Mouse (Mus musculus): ENCODE measurements around the gene 0610010K14Rik.

0610010K14Rik gene

DNA sequence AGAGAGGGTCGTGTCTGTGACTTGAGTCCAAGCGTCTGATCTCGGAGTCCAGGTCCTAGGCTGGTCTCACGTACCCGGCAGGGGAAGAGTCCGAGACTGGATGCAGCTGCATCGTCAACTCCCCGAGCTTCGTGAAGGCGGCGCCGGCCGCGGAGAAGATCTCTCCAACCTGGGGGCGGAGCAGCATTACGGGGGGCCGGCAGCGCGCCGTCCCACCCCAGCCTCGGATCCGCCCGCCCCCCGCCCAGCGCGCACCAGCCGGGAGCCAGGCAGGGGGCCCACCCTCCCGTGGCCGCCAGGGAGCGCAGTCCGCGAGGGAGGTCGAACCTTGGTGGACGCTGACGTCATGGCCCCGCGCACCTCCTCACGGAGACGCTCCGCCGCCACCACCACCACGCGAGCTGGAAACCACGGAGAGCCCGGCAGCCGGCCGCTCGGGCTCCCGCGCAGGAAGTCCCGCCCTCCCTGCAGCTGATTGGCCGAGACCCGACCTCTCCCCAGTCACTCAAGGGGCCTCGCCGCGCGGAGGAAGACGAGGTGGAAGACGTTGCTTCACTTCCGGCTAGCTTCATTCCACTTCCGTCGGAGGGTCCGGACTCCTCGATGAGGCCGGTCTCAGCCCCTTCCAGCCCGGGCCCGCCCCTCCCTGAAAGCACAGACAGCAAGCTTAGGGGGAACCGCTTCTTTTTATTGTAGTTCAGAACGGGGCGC lies at the start of gene 0610010K14Rik:
TSS of gene 0610010K14Rik (minus strand) at position 458 of the 711 bp plus-strand sequence.
- DNase-seq, result peak; percentile 99

DNA sequence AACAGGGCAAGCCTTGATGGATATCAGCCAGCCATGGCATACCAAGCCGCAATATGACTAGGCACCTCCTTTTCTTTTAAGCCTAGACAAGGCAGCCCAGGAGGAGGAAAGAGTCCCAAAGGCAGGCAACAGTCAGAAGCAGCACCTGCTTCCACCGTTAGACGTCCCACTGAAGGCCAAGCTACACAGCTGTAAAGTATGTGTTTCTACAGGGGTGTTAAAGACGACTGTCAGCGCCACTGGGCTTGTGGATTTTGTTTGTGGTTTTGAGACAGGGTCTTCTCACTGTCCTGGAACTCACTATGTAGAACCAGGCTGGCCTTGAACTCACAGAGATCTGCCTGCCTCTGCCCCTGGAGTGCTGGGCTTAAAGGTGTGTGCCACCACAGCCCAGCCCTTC lies 48.0 kb upstream of the 0610010K14Rik start:
- no peak for DNase-seq

DNA sequence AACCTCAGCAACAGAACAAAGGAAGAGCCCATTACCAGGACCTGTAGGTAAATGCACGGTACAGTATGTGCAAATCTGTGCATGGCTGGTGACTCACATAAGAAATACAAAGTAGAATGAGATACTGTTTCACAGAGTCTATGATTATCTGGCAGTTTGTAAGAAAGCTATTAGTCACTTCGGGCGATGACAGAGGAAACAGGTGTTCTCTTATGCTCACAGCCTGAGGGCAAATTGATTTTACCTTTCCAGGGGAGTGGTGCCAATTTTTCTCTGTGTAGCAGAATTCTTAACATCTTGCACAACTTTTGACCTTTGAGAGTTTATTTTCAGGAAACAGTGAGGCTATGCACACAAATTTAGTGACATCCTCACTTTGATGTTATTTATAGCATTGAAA lies 47.0 kb upstream of the 0610010K14Rik start:
- no peak for DNase-seq

DNA sequence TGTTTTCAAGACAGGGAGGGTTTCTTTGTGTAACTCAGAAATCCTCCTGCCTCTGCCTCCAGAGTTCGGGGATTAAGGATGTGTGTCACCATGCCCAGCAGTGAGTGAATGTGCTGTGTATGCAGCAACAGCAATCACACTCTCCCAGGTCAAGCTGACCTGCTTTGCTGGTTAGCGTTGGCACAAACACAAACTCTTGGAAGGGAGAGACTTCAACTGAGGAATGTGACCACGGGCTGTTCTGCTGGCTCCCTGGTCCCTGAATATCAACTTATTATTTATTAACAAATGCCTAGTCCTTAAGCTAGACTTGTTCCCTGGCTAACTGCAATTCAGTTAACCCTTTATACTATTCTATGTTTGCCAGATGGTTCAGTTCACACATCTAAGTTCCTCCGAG lies 46.0 kb upstream of the 0610010K14Rik start:
- DNase-seq, result no peak

DNA sequence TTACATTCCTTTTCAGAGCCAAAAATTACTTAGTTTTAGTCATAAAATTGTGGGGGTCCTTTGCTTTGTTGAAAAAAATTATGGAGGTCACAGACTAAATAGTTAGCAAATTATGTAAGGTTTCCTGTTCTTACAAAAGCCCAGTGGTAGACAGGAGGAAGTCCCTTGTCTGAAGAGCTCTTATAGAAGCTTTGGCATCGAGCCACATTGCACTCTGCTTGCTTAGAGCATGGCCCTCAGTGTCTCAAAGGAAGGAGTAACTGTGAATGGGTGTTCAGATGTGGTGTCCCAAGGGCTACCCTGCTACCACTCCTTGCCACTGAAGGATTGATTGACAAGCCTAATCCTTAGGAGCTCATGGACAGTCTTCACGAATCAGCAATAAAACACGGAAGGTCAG lies 42.7 kb upstream of the 0610010K14Rik start:
- DNase-seq, result peak; percentile 41 to 64

DNA sequence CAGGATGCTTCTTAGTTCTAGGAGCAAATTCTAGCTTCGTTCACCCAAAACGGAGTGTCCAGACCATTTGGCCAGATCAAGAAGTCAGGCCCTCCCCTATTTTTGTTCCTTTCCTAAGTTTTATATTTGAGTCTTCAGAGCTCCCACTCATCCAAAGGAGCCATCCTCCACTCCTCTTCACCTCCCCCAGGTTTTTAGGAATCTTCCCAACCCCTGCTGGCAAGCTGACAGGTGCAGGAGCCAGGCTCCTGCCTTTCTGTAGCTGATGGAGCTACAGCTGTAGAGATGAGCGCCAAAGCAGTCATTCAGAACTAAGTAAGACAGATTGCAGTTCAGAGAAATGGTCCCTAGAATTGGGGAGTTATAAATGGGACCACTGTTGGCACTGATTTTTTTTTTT lies 41.2 kb upstream of the 0610010K14Rik start:
- no peak for DNase-seq

DNA sequence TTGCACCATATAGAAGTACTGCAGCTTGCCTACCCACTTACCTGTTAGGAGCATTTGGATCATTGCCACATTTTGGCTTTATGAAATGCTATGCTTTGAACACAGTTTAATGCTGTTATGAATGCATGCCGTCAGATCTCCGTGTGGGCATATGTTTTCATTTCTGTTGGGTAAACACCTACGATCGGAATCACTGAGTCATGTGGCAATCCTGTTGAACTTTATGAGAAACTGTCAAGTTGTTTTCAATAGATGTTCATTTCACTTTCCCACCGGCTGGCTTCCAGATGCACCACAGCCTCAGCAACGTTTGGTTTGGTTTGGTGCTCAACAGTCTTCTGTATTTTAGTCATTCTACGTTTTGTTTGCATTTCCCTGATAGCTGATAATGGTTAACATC lies 33.9 kb upstream of the 0610010K14Rik start:
- no peak for DNase-seq

DNA sequence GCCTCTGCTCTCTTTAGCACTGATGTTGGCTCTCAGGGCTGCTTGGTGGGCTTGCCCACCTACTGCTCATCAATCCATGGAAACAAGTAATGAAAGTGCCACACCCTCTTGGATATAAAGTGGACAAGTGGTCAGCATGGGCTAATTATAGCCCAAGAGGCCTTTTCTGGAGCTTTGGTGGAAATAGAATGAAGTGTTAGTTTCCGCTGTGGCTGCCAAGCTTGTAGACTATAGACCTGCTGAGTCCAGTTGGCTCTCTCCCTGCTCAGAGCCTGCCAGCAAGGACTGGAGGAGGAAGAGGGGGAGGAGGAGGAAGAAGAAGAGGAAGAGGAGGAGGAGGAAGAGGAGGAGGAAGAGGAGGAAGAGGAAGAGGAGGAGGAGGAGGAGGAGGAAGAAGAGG lies 28.7 kb upstream of the 0610010K14Rik start:
- peak; percentile 58 to 74 for DNase-seq

DNA sequence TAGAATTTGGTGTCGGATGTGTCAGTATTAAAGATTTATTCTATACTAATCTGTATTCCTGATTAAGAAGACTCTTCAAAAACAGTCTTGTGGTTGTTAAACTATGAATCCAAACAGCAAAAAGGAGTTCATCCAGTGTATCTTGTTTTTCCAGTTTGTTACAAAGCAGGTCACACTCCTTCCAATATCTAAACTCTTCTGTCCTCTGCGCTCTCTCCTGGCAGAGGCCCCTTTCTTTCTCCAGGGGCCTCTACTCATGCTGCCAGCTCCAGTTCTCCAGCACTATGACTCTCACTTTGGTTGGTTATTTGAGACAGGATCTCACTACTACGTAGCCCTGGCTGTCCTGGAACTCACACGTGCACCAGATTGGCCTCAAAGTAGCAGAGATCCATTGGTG lies 28.1 kb upstream of the 0610010K14Rik start:
- DNase-seq, result no peak

DNA sequence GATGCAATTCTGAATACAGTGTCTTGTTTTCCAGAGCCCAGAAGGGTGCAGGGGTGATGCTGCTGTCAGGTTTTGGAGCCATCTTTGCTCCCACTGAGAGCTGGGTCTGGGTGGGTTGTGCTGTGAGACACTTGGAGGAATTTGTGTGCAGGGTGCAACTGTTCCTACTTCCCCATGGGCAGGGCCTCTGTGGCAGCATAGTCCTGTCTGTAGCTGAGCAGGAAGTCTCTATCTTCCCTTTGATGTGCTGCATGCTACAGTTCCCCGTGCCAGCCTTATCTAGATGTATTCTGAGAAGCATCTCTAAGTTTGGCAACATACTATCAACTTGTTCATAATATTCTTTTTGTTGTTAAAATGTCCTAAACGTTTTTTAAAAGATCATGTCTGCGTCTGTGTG lies 27.5 kb upstream of the 0610010K14Rik start:
- no peak for DNase-seq

DNA sequence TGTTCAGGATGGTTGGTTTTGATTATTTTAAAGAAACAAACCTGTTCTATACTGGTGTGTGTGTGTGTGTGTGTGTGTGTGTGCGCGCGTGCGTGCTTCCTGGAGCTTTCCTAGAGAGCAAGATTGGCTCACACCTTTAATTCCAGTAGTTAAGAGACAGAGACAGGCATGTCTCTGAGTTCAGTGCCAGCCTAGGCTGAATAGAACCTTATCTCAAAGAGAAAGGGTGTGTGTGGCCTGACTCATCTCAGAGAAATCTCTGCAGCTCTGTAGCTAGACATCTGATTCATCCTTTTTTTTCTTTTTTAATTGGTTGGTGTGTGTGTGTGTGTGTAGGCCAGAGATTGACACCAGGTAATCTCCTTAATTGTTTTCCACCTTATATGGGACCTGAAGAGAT lies 21.3 kb upstream of the 0610010K14Rik start:
- no peak for DNase-seq

DNA sequence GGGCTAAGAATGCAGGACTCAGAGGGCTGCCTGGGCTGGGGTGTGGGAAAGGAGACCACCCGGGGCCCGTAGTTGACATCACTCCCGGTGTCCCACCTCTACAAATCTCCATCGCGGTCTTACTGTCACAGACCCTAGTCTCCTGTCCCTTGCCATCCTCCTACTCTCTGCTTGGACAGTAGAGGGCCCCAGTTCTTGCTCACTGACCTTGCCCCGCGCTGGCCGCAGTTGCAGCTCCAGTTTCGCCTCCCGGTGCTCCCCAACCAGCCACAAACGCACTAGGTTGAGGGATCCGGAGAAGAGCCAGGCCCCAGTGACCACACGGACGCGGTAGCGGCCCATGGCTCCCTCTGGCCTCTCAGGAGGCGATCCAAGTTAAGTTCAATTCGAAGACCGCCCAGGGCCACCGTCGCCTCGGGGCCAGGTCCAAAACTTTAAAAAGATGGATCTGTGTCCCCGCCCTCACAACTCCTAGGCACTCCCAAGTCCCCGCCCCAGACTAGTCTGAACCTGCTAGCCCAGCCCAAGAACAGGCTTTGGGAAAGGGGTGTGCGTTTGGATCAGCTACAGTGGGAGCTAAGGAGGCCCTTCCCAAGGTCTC lies 17.3 kb upstream of the 0610010K14Rik start, which contains the start of gene Alox12:
TSS of gene Alox12 (minus strand) at position 423 of the 601 bp plus-strand sequence.
- peak; percentile 65 to 67 for DNase-seq

DNA sequence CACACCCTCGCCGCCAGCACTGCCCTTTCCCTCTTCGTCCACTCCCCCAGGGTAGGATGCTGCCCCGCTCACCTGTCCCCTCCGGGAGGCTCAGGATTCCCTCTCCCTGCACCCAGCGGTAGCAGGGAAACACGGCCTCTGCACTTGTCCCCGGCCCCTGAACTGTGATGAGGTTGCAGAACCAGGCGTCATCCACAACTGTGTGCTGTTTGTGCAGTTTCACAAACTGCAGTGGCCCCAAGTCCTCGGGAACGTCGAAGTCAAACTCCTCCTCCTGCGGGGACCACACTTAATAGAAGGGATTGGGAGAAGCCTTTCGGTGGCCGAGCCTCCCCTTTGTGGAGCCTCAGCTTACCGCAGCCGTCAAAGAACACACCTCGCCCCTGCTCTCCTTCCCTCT lies 16.6 kb upstream of the 0610010K14Rik start:
- no peak for DNase-seq

DNA sequence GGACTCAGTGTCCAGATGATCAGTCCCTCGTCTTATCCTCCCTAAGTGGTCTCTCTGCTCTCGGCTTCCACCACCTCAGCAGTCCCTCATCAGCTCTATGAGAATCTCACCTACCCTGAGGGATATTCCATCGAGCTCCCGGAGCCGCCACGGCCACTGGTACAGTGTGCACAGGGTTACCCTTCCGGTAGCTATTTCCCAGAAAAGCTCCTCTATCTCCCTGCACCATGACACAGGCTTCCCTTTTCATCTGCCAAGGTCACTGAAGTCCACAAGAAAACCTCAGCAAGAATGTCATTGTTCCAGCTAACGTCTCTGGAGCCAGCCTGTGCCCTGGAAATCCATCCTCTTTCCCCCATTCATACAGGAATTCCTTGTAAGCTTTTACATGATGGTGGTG lies 14.1 kb upstream of the 0610010K14Rik start:
- no peak for DNase-seq

DNA sequence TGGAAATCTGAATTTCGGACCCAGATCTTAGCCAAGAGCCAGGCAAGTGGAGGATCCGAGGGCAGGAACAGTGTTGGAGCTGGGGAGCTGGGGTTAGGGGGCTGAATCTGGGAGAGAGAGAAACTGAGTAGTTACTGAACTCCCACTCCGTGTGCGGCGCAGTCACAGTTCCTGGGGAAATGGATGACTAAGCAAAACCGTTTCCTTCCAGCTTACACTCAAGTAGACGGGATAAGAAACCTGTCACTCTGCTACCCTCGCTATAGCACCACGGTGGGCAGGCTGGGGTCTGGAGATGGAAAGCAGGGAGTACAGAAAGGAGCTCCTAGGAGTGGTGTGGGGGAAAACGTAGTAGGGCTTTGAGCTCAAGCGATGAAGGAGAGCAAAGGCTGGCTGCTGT lies 12.4 kb upstream of the 0610010K14Rik start:
- DNase-seq, result no peak

DNA sequence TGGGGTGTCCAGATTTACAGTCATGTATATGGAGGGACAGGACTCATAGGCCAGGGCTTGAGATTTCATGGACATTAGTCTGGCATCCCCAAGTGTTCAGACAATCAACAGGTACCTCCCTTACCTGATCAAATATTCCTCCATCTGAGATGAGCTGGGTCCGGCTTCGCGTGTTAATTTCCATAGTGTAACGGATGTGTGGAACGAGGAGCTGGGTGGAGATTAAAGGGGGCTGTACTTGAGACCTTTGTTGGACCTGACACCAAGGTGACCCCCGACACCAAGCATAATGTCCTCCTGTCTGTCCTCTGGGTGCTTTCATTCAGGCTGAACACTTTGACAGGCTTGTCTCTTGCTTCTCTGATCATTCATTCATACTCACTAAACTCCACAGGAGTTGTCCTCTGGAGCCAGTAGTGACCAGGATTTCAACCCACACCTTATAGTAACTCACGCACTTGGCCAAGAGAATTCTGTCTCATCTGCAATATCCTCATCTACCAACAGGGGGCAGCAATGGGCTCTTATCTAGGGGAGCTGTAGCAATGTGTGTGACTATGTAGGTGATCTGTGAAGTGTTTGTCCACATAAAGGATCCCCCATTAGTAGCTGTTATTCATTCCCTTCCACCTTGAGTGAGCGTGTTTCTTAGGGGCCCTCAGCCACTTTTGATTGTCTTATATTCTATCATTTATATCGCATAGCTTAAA lies 9.6 kb upstream of the 0610010K14Rik start:
- DNase-seq, result peak in 1 of 2 experiments; percentile 82

DNA sequence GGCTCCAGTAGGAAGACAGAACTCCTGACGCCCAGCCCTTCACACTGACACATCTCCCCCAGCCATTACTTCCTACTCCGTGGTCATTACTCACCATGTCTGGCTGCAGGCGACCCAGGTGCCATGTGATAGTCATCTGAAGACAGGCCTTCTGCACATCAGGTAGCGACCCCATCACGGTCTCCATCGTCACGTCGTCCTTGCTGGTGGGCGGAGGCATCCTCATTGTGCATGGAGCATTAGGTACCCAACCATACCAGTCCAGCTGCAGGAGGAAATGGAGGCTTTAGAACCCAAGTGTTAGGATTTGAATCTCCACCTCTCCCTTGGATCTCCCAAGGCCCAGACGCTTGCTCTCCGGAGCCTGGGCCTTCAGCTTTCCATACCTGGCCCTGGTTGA lies 4.9 kb upstream of the 0610010K14Rik start:
- no peak for DNase-seq

DNA sequence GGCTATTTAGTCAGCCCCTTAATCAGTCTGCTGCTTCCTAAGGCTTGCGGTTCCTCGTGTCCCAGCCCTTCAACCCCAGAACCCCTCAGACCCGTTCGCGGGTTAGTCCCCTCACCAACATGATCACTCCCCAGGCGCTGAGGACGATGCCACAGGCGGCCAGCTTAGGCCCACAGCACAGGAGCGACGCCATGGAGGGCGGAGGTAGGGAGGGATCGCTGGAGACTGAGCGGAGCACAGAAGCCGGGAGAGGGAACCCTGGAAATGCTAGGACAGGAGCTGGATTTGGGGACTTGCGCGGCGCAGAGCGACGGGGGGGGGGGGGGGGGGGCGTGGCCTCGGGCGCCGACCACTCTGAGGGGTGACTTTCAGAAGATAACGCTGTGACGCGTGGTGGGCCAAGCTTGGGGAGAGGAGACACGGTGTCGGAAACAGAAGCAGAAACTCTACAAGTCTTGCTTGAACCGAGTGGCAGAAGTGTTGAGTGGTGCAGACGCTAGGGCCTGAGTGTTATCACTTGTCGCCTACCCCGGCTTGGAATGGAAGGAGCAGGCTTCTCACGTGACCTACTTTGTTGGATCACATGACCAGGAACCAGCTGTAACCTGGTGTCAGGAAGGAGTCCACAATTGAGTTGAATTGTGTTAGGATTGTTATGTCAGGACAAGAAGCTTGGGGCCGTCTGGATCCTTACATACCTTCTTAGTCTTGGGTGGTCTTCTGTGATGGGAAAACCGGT lies 2.0 kb upstream of the 0610010K14Rik start, which contains the start of the genes Gm21988 and Rnasek:
TSS of gene Gm21988 (minus strand) at position 290 of the 739 bp plus-strand sequence.
TSS of gene Rnasek (minus strand) at position 302 of the 739 bp plus-strand sequence.
- peak; percentile 82 to 87 for DNase-seq

DNA sequence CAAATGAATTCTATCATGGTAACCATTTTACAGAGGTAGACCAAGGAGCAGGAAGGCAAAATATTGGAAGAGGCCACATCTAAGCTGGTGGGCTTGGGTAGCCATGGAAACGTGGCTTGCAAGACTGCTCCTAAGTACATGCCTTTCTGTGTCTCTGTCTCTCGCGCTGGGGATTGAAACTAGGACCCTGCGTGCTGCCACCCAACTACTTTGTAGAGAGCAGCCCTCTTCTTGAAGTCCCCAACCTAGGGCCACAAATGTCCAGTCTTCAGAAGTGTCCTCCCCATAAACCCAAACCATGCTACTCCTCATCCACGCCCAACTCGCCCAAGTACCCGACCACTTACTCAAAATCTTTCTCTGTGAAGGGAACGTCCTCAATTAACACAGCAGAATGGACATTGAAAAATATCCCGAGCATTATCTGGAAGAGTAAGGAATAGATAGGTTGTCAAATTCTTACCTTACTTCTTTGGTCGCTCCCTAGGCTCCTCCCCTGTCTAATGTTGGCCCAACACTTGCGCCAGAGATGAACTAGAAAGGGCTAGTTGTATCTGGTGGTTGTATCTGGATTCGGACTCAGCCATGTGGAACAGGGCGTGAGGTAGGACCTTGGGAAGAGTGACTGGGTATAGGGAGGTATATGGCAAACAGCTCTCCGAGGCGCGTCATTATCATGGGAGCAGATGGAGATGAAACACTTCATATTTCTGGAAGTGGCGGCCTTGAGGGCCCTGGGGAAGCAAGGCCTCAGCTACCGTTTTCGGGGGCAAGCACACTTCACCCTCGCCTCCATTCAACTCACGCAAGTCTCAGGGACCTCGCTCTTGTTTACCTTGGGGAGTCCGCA lies 1.1 kb upstream of the 0610010K14Rik start:
- DNase-seq, result peak in 1 of 2 experiments; percentile 13

DNA sequence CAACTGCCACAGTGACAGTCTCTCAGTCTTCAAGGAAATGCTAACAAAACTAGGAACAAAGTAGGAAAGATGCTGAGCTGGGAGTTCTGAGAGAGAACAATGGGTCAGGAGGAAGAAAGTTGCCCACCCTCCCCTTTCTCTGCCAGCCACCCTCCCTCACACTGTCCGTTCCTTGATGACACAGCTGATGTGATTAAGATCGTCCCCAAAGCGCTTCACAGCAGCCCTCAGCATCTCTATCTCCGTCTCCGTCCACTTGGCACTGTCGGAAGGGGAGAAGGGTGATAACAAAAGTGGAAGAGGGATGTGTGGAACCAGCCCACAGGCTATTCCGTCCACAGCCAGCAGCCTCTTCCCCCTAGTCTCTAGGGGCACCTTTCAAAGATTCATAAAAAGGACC lies 997 bp downstream of the 0610010K14Rik start:
- peak; percentile 36 to 56 for DNase-seq

DNA sequence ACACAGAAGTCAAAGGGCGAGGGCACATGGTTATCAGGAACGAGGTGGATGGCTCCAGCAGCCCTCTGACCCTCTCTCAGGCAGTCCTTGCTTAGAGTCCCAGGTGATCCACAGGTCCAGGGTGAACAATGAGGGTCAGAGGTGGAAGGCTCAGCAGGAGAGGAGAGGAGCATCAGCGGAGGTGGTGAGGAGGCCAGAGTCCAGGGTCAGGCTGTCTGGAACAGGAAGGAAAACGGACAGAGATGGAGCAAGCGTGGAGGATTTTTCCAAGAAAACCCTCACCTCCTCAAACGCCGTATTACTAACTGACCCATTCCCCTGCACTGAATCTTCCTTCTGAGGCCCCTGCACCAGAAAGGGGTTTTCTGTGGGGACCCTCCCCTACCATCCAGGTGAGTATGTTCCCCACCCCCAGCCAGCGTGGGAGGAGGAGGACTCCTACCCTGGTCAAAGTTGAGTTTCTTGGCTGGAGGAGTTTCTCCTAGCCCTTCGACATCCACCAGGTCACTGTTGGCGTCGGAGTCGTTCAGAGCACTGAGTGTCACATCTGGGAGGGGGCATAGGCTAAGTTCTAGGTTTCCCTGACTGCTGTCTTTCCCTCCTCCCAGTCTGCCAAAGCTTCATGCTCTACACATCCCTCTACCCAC lies 2.3 kb downstream of the 0610010K14Rik start:
- no peak for DNase-seq

DNA sequence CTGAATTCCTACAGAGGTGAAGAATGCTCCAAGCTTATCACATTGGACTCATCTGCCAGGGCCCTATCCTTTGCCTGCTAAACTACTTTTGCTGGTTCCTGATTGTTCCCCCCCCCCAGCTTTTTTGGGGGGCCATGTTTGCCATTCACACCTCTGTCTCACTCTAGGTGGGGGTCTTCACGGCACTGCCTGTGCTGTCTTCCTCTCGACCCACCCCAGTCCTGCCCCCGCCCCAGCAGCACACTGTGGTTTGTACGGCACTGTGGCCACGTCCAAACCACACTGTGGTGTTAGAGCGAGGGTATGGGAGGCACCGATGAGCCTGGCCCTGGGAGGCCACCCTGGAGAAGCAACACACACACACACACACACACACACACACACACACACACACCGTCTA lies 3.2 kb downstream of the 0610010K14Rik start:
- no peak for DNase-seq

Data from lung, postnatal 4 days (tissue).